Mouse (Mus musculus): ENCODE measurements around the gene Pmepa1.
A peak's percentile ranks its signal among the peaks of the same experiment; 100 is the strongest.

Pmepa1 gene

GRCm38 (mm10) chr2:173223496-173223895, 52.8 kb downstream of the Pmepa1 start:
- no peak for DNase-seq

GRCm38 (mm10) chr2:173220754-173221153, 55.6 kb downstream of the Pmepa1 start:
- no peak for DNase-seq

DNA sequence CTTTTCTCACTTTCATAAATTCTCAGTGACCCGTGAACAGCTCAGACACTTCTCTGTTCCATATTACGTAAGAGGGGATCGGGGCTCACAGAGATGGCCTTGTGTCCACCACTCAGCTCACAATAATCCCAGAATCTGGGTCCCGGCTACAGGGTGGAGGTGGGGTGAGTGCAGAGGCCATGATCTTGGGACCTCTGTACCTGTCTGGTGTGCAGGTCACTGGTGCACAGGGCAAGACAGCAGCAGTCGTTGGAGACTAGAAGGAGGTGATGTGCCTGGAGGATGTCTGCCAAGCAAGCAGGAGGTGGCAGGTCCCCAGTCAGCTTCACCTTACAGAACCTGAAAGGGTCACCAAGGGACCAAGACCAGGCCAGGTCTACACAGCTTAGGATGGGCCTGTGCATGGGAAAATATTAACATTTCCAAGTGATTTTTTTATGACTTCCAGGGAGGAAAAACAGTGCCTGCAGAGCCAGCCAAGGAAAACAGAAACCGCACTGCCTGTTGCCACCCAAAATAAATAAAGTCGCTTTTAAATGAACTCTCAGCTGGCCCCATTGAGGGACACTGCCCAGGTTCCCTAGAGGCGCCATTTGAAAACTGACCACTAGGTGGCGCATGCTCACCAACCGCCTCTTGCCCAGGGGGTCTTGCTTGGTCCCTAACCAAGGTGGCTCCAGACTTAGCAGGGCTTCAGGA, 56.9 kb downstream of the Pmepa1 start:
- no peak for DNase-seq

- DNase-seq: no peak
Measured at GRCm38 (mm10) chr2:173218416-173219141, 57.8 kb downstream of the Pmepa1 start, which contains the start of gene Zbp1. Gene Zbp1 (minus strand): TSS chr2:173218923.

DNA sequence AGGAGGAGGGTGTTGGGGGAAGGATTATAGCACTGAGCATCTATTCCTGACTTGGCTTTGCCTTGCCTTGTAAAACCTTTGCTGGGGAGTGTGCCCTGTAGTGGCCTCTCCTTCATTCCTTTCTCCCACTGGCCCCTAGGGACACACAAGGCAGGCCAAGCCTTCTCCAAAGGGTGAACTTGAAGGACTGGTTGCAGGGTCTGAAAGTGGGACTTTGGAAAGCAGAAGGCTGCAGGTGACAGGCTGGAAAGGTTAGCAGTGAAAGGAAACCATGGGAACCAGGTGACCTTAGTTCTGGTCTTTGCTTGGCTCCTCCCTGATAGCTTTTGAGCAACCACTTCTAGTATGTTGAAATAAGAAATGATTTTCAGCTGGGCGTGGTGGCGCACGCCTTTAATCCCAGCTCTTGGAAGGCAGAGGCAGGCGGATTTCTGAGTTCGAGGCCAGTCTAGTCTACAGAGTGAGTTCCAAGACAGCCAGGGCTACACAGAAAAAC, 58.5 kb downstream of the Pmepa1 start:
- DNase-seq: no peak

GRCm38 (mm10) chr2:173217246-173217645, 59.1 kb downstream of the Pmepa1 start:
- no peak for DNase-seq

DNA sequence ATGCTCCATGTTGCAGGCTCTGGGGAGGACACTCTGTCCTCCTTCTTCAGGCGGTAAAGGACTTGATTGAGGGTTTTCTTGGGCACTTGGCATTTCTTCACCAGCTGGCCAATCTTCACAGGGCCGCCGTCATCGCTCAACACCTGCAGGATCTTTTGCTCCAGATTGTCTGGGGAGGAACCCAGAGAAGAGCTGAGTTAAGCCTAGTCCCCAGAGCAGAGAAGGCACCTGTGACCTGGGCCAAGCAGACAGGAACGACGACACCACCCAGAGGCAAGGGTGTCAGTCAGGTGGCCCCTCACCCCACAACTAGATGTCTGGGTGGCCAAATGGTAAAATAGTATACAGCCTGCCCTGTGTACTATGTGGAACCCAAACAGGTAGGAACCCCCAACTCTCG, 59.5 kb downstream of the Pmepa1 start:
- DNase-seq: no peak

DNA sequence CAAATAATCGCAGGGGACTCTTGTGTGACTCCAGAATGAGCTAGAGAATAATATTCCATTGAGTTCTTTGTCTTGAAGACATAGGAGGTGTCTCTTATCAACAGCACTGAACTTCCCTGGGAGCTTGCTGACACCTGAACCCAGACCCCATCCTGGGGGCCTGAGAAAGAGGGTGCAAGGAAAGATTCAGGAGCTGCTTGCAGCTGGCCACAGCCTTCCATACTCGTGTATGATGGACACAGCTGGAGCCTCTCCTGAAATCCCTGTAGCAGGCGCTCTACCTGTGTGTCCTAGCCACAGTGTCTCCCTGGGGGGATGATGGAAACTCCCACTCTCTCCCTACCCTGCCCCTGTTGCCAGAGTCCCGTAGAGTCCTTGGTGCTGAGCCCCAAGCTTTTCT, 64.1 kb downstream of the Pmepa1 start:
- no peak for DNase-seq

- no peak for DNase-seq
Measured at GRCm38 (mm10) chr2:173209091-173209815, 67.1 kb downstream of the Pmepa1 start.

DNA sequence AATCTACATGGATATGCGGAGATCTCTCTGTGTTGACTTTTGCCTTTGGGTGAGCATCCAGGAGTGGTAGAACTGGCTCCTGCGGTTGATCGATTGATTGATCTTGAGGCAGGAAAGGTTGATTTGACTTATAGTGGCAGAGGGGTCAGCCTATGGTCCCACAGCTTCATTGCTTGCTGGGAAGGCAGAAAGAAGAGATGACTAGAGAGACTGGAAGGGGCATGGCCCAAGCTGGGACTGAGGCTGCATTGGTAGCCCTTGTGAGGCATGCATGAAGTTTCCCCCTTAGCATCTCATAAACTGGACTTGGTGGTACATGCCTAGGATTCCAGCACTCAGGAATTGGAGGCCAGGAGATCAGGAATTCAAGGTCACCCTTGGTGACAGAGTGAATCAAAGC, 69.3 kb downstream of the Pmepa1 start:
- DNase-seq: no peak

DNA sequence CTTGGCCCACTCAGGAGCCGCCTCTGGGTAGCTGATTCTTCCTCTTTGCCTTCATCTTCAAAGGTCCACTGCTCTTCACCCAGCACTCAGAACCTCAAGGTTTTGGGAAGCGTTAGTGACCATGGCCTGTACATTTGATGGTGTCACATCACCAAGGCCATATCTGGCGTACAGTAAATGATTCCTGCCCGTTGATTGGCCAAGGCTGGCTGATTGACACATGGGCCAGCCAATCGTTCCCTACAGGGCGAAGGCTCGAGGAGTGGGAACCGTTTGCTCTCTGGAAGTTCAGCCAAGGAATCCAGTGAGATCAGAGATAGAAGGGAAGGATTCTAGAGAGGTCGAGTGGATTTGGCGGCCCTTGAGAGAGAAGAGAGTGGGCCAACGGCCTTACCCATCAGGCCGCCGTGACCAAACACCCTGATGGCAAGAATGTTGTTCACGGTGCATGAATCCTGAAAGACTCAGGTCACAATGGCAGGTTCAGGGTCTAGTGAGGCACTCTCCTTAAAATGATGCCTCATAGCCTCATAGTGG, 70.7 kb downstream of the Pmepa1 start:
- DNase-seq: no peak

DNA sequence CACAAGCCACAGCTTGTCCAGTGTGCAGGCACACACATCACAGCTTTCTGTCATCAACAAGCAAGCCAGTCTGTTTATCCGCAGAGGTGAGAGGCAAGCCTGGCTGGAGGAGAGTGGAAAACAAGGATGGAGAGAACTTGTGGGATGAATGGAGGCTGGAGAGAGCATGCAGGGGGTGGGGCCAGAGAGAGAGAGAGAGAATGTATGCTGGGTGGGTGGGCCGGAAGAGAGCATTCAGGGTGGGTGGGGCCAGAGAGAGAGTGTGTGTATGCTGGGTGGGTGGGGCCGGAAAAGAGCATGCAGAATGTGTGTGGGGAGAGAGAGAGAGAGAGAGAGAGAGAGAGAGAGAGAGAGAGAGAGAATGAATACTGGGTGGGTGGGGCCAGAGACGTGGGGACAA, 71.7 kb downstream of the Pmepa1 start:
- no peak for DNase-seq

DNA sequence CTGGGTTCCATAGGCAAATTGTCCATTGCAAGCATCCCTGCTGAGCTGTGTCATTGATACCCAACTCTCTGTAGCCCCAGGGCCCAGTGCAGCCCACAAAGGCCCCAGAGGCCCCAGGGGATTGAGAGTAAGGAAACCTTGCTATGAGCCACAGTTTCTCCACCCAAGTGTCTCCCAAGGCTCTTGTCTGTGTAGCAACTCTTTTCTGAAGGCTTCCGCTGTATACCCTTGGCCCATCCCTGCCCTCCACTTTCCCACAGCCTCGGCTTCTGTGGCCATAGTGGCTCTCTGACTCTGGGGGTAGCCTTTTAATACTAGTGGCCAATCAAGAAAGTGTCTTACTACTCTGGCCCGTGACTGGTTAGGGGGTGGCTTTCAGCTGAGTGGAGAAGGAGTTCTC, 72.6 kb downstream of the Pmepa1 start:
- no peak for DNase-seq

DNA sequence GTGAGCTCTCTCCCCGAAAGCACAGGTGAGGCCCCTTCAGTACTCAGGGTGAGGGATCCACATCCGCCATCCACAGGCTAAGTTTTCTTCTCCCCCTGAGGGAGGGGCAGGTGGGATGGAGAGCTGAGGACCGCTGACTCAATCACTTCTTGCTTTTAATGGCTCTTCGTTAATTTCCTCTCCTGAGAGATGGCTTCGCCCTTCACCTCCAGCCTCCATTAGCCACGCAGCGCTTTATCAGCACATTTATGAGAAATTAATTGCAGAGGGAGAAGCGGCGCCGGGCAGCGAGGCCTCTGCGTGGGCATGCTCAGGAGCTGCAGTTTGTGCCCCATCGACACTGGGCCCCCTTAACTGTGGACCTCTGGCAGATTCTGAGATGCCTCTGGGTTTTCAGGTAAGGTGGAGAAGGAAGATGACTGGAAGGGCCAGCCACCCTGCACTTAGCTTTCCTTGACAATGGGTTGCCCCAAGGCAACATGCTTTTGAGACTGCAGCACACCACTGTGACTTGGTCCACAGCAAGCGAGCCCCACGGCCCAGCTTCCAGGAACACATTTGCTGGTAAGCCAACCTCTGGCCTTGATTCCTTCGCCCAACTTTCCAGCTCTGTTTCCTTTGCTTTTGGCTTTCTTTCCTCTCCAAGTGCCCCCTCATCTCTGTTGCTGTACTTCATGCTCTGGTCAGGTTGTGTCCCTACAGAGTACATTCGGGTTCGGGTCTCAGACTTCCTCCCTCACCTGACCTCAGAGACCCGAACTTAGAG, 73.2 kb downstream of the Pmepa1 start:
- DNase-seq: no peak

GRCm38 (mm10) chr2:173194796-173195195, 81.5 kb downstream of the Pmepa1 start:
- DNase-seq: no peak

DNA sequence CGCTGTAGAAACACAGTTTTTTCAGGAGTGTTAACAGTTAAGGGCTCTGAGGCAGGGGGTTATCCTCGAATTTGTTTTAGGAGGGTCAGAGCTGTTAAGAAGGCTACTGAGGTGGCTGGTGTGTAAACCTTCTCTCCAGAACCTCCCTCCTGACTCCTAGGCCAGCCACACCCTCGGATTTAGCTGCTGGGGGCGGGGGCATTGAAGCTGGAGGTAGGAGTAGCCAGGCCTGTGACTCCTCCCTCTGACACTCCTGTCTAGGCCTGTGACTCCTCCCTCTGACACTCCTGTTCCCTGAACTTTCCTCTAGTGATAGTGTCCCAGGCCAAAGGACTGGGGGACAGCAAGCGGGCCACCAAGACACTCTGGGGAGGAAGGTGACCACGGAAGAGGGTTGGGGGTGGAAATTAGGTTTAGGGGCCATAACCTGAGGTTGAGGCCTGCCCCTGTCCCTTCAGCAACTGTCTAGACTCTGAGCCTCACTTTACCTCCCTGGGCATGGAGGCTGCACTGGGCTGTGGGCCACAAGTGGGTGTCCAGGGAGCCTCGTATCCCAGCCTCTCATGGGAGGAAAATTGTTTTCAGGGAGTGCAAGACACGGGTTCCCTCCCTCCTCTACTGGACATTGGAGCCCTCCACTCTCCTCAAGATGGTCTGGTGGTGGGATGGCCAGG, 89.0 kb downstream of the Pmepa1 start:
- no peak for DNase-seq

DNA sequence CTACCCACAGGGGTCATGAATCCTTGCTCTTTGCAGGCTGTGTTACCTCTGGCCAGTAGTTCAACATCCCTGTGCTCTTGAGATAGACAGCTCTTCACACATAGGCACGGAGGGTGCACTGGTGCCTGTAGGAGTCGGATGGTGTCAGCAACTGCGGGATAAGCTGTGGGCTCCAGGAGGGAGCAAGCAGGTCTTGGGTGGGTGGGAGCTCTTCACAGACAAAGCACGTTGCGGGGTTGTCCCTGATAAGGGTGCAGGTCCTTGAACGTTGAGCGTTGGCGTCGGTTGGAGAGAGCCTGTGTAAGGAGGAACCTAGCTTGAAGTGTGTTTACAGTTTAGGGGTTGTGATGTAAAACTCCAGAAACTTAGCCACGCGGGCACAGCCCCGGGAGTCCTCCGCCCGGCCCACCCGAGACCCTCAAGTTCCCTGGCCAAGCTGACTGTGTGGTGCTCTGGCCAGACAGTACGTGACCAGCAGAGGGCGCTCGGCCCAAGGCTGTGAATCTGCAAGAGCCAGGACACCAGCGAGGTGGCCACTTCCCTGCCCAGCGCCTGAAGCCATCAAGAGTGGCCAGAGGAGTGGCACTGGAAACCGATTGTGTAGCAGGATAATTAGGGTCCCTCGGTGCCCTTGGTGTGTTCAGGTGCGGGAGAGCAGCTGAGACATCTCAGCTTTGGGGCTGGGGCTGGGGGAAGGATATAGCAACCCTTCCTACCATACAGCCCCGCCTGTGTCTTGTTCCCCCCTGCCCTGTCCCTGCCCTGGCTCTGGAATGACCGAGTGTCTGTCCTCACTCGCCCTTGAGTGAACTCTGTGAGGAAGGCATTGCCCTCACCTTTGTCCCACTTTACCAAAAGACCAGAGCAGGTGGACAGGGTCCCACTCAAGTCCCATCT, 90.0 kb downstream of the Pmepa1 start:
- DNase-seq: peak; percentile 94

DNA sequence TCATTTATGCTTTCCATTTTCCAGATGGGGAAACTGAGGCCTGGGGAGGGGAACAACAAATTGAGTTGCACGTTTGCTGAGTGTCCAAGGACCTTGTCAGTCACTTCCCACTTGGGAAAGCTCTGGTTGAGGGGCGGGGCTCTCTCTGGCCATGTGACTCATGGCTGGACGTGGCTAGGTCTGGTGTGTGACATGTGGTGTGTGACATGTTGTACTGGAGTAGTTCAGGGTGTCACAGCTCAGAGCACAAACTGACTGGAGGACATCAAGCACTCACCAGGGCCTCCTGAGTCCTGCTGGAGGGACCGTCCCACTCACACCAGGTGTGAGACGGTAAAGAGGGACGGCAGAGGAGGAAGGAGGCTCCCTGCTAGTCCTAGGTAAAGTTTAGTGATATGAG, 91.1 kb downstream of the Pmepa1 start:
- no peak for DNase-seq

DNA sequence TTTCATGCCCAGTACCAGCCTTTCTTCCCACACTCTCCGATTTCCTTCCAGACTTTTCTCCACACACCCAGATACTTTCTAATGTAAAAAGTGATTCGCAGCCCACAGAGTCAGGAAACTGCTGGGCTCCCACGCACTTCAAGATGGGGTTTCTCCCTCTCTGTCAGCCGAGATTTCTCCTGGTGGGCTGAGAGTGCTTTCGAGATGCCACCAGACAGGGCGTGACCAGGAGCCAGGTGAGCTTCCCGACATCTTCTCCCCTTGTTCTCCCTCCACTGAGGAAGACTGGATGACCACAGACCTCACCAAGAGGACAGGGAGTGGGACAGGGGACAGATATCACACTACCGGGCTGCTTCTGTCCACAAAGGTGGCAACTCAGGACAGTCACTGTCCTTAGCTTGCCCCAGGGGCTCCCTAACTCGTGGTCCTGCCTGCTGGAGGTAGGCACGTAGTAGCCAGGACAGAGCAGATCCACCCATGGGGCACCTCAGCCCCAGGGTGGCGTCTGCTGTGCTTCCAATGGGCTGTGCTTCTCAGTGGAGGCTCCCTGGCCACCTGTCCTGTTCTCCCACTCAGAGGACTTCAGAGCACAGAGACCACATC, 91.8 kb downstream of the Pmepa1 start:
- DNase-seq: no peak

GRCm38 (mm10) chr2:173183836-173184460, 92.4 kb downstream of the Pmepa1 start:
- DNase-seq: peak; percentile 72

Data from right cerebral cortex, postnatal 14 days (tissue).